Mouse (Mus musculus) heart, adult 2 months (tissue): ENCODE data around the gene Kcnip3. TPM values are rescaled to one million over a fixed set of nuclear protein-coding genes. Genes with fewer than 3 reads are reported as not detected.

Experiments
- DNase-seq, 2 experiments: peaks; one replicate each; pipeline ENCODE4 v3.0.0; 2021
- H3K27ac ChIP-seq: fragments of 200-600 bp; 2 replicates; pipeline ENCODE4 v1.8.1; 2022
- H3K27me3 ChIP-seq: fragments of 200-500 bp; 2 replicates; pipeline ENCODE4 v1.6.1; 2012; ENCODE audit warnings: mild to moderate bottlenecking, low read length, inconsistent platforms, mixed read lengths; ENCODE audit not compliant: control insufficient read depth, insufficient read depth
- H3K36me3 ChIP-seq: fragments of 200-500 bp; 2 replicates; pipeline ENCODE4 v1.6.1; 2012; ENCODE audit warnings: low read length, inconsistent platforms; ENCODE audit not compliant: control insufficient read depth, insufficient read depth
- H3K4me1 ChIP-seq: fragments of 200-500 bp; 2 replicates; pipeline ENCODE4 v1.6.1; 2011; ENCODE audit warnings: low read length; ENCODE audit not compliant: control insufficient read depth, insufficient read depth
- H3K4me3 ChIP-seq: fragments of 200-600 bp; 2 replicates; pipeline ENCODE4 v1.8.1; 2022
- H3K79me2 ChIP-seq: fragments of 200-500 bp; replicated peaks from 2 replicates; pipeline ENCODE4 v1.6.1; 2012; ENCODE audit warnings: mild to moderate bottlenecking, inconsistent platforms, low read length, moderate library complexity, mixed read lengths; ENCODE audit not compliant: control insufficient read depth, insufficient read depth
- H3K9ac ChIP-seq: fragments of 200-500 bp; 2 replicates; pipeline ENCODE4 v1.6.1; 2012; ENCODE audit warnings: low read depth, mild to moderate bottlenecking, control low read depth, inconsistent platforms, low read length, mixed read lengths
- CTCF ChIP-seq: fragments of 200-600 bp; IDR thresholded peaks from 2 replicates; pipeline ENCODE4 v1.8.1; 2022; ENCODE audit warnings: antibody characterized with exemption, mild to moderate bottlenecking, moderate library complexity
- EP300 ChIP-seq: fragments of 200-500 bp; IDR thresholded peaks from 2 replicates; pipeline ENCODE4 v1.6.1; 2011; ENCODE audit warnings: low read depth, low read length, control low read depth; ENCODE audit not compliant: insufficient read depth
- POLR2A ChIP-seq: fragments of 200-500 bp; IDR thresholded peaks from 2 replicates; pipeline ENCODE4 v1.6.1; 2011; ENCODE audit warnings: mild to moderate bottlenecking, low read depth, low read length, control low read depth; ENCODE audit not compliant: insufficient read depth
- WGBS: fragments of 180-500 bp; shearing (Covaris S2); methylation state at CpG from one replicate; pipeline ENCODE4 v1.1.7; 2018; 5-methylcytosine and 5-hydroxymethylcytosine counted together
- intact Hi-C: fragments of 180-260 bp; cut with DNase I; formaldehyde crosslinking; loops from one replicate; pipeline ENCODE4 v1.15.1; 2025
- polyA plus RNA-seq: library from polyadenylated mRNA; depleted of rRNA; stranded (reverse); fragments of >200 nt; gene quantifications from 2 replicates; pipeline ENCODE4 v1.2.3, GENCODE M21; 2012
- total RNA-seq, 2 experiments: library from RNA; stranded (reverse); gene quantifications; 2 replicates each; pipeline ENCODE4 v1.2.3; 2021

Kcnip3 gene
- total and polyA plus RNA-seq, 3 experiments: 1.1 to 1.3 (median 1.2) TPM

DNA sequence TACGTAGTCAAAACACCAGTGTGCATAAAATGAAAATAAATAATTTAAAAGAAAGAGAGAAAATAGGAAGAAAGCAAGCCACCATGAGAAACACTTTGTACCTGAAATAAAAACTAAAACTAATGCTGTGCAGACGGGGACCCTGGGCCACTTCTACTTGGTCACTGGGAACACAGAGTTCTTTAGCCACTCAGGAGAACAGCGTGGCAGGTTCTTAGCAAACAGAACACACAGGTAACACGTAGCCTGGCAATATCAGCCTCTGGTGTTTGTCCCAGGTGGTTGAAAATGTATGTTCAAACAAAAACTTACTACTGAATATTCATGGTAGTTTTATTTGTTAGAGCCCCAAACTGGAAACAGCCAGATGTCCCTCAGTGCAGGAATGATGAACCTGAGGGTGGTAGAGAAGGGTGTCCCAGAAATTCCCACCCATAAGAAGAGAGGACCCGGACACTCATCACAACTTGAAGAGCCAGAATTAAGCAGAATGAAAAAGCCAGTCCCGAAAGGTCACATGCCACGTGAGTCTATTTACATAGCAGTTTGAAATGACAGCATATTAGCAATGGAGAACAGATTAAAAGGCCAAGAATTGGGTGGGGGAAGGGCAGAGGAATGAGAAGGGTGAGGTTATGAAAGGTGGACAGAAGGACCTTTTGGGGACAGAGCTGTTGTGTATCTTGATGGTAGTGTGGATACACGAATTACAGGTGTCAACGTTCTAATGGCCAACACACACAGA is 7.3 kb downstream of the Kcnip3 start:
- H3K79me2 ChIP-seq: no peaks in the 10 kb centered on the region
- H3K4me3 ChIP-seq: no peak overlapping the region
- 79% methylated on average over 9 of the region's 9 CpGs for WGBS
- TF ChIP-seq EP300 (no peak), POLR2A (no peak), CTCF (no peak)
- H3K27ac ChIP-seq: no peak overlapping the region
- H3K27me3 ChIP-seq: no peaks in the 10 kb centered on the region
- no peak for DNase-seq
- intact Hi-C loops: no loop called here
- H3K9ac ChIP-seq: no peak overlapping the region
- no peaks in the 10 kb centered on the region for H3K4me1 ChIP-seq
- H3K36me3 ChIP-seq: no peaks in the 10 kb centered on the region

DNA sequence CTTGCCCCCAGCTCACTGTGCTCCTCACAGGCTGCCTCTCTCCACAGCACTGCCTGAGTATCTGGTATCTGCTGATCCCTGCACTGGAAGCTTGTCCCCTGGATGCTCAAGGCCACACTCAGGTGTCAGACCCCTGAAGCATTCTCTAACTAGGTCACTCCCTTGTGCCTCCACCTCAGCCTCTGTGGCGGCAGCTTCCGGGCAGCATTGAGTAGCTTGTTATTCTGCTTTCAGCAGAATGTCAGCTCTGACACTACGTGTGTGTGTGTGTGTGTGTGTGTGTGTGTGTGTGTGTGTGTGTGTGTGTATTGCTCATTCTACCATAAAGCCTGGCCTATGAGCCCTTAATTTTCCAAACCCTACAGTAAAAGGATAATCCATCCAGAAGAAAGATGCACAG is 8.7 kb downstream of the Kcnip3 start:
- DNase-seq: no peak
- WGBS: 39% methylated on average over 3 of the region's 3 CpGs
- no peaks in the 10 kb centered on the region for H3K36me3 ChIP-seq
- H3K4me1 ChIP-seq: no peaks in the 10 kb centered on the region
- no peak for TF ChIP-seq POLR2A
- TF ChIP-seq EP300: no peak
- TF ChIP-seq CTCF: no peak
- H3K9ac ChIP-seq: no peak overlapping the region
- no peaks in the 10 kb centered on the region for H3K79me2 ChIP-seq
- H3K27ac ChIP-seq: no peak overlapping the region
- no peaks in the 10 kb centered on the region for H3K27me3 ChIP-seq
- intact Hi-C loops: no loop called here
- H3K4me3 ChIP-seq: no peak overlapping the region

DNA sequence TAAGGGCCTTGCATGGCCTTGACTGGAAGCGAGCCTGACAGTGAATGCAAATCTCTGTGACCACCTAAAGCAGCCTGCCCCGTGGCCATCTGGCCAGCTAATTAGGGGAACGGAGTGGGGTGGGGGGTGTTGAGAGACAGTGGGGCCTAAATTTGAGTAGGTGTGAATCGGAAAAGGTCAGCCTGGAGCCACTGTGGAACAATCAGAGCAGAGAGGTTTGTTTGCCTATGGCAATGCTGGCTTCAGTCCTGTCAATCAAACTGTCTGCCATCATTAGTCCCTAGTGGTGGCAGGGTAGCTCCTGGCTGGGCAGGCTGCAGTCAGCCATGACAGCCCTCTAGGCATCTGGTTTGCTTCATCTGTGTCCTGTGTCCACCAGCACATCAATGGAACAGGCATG is 10.5 kb downstream of the Kcnip3 start:
- no peaks in the 10 kb centered on the region for H3K4me1 ChIP-seq
- DNase-seq: no peak
- intact Hi-C loops: no loop called here
- H3K9ac ChIP-seq: no peak overlapping the region
- no peak for TF ChIP-seq CTCF
- no peak for TF ChIP-seq POLR2A
- TF ChIP-seq EP300: no peak
- H3K27me3 ChIP-seq: no peaks in the 10 kb centered on the region
- H3K79me2 ChIP-seq: no peaks in the 10 kb centered on the region
- H3K4me3 ChIP-seq: no peak overlapping the region
- 59% methylated on average over 4 of the region's 4 CpGs for WGBS
- H3K36me3 ChIP-seq: no peaks in the 10 kb centered on the region
- no peak overlapping the region for H3K27ac ChIP-seq

DNA sequence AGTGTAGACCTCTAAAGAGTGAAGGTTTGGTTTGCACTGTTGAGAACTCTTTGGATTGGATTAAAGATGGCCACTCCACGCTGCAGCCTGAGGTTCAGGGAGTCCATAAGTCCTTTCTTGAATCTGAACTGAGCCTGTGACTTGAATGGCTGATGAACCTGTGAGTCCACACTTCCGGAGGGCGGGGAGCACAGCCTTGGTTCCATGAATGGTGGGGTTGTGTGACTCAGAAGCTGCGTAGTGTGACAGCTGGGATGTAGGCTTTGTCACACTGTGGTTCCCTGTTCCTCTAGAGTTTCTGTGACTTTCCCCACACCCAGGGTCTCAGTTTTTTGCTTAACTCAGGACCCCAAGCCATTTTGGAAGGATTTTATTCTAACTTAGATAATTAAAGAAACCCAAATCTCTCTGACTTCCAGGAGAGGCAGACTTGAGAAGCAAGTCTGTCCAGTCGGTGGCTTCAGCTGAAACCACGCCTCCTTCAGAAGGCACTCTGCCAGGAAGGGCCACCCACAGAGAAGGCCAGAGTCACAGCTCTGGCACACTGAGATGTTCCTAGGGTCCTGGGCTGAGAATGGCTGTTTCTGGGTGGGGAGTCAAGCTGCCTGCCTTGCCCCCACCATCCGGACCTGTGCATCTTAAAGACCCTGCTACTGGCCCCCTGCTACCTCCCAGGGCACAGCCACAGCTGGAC is 13.8 kb downstream of the Kcnip3 start:
- Histone ChIP-seq H3K4me3 (no peak overlapping the region), H3K4me1 (no peaks in the 10 kb centered on the region), H3K36me3 (no peaks in the 10 kb centered on the region), H3K79me2 (no peaks in the 10 kb centered on the region), H3K27me3 (no peaks in the 10 kb centered on the region), H3K27ac (no peak overlapping the region), H3K9ac (no peak overlapping the region)
- no peak for DNase-seq
- intact Hi-C loops: loop anchor here (1.0 to 5.0 kb wide), 2 partner anchors 51 to 159 kb away; no protein-coding TSS in a partner anchor
- 63% methylated on average over 7 of the region's 7 CpGs for whole genome bisulfite sequencing
- TF ChIP-seq EP300 (no peak), POLR2A (no peak), CTCF (no peak)

DNA sequence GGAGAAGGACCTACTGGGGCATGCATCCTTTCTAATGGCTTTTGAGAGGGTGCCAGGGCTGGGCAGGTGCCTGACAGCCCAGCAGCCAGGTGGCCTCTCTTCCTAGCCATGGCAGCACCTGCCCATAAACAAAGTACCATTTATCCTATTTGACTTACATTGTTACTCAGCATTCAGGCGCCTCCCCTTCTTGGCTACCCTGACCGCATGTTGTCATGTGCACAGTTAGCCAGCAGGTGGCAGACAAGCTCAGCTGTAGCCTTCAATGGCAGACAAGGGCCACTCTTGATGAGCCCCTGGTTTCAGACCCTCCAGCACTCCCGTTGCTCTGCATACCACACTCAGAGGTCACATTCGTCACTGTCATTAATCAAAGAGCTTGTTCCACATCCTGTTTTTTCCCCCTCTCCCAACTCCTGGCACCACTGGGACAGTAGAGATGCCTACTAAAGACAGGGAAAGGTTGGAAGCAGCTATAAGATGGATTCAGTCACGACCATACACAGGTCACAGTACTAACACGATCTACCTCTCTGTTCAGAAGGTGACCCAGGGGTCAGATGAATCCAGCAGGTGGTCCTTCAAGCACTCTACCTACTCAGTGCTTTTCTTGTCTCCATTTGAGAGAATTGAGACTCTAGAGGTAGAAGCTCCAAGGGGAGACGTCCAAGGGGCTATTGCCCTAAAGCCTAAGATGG is 14.7 kb downstream of the Kcnip3 start:
- Histone ChIP-seq H3K27ac (no peak overlapping the region), H3K4me3 (no peak overlapping the region), H3K4me1 (no peaks in the 10 kb centered on the region), H3K9ac (no peak overlapping the region), H3K27me3 (no peaks in the 10 kb centered on the region), H3K79me2 (no peaks in the 10 kb centered on the region), H3K36me3 (no peaks in the 10 kb centered on the region)
- intact Hi-C loops: loop anchor here (1.0 to 5.0 kb wide), 2 partner anchors 52 to 160 kb away; no protein-coding TSS in a partner anchor
- peak; percentile 63 to 84 for DNase-seq
- TF ChIP-seq POLR2A (no peak), EP300 (0 out of 2 replicates have a peak, but pooled peaks have one; percentile 40), CTCF (peak; percentile 93; the same call in 1 of the 2 replicates)
- 33% methylated on average over 7 of the region's 7 CpGs for WGBS
